Comparison of ENCODE assay signal across 19 mouse cellular contexts in the genomic region with DNA sequence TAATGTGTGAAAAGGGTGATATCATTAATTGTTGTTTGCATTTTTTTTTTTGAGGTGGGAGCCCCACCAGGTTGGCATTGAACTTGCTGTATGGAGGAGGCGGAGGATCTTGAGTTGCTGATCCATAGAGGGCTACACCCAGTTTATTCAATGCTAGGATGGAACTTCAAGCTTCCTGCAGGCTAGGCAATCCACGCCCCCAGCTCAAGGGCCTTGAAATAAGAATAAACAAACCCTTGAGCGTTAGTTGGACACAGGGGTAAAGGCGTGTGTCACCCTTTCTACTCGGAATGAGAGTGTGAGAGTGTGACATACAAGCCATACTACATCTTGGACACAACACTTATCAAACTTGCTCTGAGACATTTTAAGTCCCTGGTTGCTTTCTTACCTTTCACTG. TPM values are rescaled to one million over a fixed set of nuclear protein-coding genes. Genes with fewer than 3 reads are reported as not detected.
DNase-seq lines count a peak whose midpoint lies in the region; ATAC-seq and TF ChIP-seq lines count a peak whose summit lies in the region.
"Had no signal": no experiment of that assay in that cellular context is flagged by ENCODE, and none has a peak within 500 bp of the region (broad histone marks: within the 10 kb centered on the region; RNA-seq: fewer than 3 reads in every experiment).

No protein-coding gene starts in this region.

- no peak for TF ChIP-seq CTCF in layer of hippocampus, adult 2 months (conservative IDR thresholded peaks at IDR 0.05)
- no peak for TF ChIP-seq CTCF in MEL (IDR thresholded peaks at IDR 0.05 in 2 of 3, conservative IDR thresholded peaks at IDR 0.05 in 1 of 3; ENCODE audit: control insufficient read depth in 1 of 3, insufficient read depth in 1 of 3, low read depth in 2 of 3, low read length in 3 of 3, poor library complexity in 1 of 3, severe bottlenecking in 1 of 3)

- H3K27me3 ChIP-seq in MEL (ENCODE audit: control insufficient read depth in 1 of 2, insufficient read depth in 2 of 2, low read length in 2 of 2) = no peaks in the 10 kb centered on the region
- H3K27me3 ChIP-seq in liver, embryonic 15.5 days = no peaks in the 10 kb centered on the region
- H3K27me3 ChIP-seq: forebrain, embryonic 12.5 days had no signal

- WGBS in liver, embryonic 15.5 days (ENCODE audit: insufficient replicate concordance) = 62% methylated on average over 5 of the region's 5 CpGs

- peaks cover 0 to 8% of the 10 kb centered on the region in 2 experiments for H3K36me3 ChIP-seq in MEL (ENCODE audit: control insufficient read depth in 1 of 2, insufficient read depth in 2 of 2, low read length in 2 of 2)
- H3K36me3 ChIP-seq in liver, embryonic 15.5 days (replicated peaks) = no peaks in the 10 kb centered on the region
- H3K36me3 ChIP-seq: forebrain, embryonic 12.5 days; heart, embryonic 10.5 days had no signal

- H3K27ac ChIP-seq in layer of hippocampus, adult 2 months = no peak overlapping the region
- H3K27ac ChIP-seq in MEL (ENCODE audit: control insufficient read depth, low read depth, low read length) = no peak overlapping the region
- H3K27ac ChIP-seq in liver, embryonic 15.5 days (replicated peaks) = peak overlapping the region; percentile 20; the same call in 1 of the 2 replicates
- H3K27ac ChIP-seq: forebrain, embryonic 12.5 days; heart, embryonic 10.5 days had no signal

- TF ChIP-seq EP300 in MEL (IDR thresholded peaks at IDR 0.05; ENCODE audit: low read depth in 1 of 2, low read length in 2 of 2) = no peak

- no peak overlapping the region for H3K9ac ChIP-seq in MEL (ENCODE audit: control insufficient read depth, low read depth, low read length, poor library complexity, severe bottlenecking)
- H3K9ac ChIP-seq in liver, embryonic 15.5 days = no peak overlapping the region
- H3K9ac ChIP-seq: forebrain, embryonic 12.5 days had no signal

- peak overlapping the region; percentile 9; the same call in 1 of the 2 replicates for H3K4me3 ChIP-seq in layer of hippocampus, adult 2 months
- H3K4me3 ChIP-seq in MEL (ENCODE audit: control insufficient read depth in 1 of 2, insufficient read depth in 1 of 2, low read depth in 2 of 2, low read length in 2 of 2) = no peak overlapping the region
- no peak overlapping the region for H3K4me3 ChIP-seq in liver, embryonic 15.5 days (replicated peaks)
- H3K4me3 ChIP-seq: forebrain, embryonic 12.5 days had no signal

- no peak for ATAC-seq in liver, embryonic 15.5 days (ENCODE audit: insufficient read depth)

- TF ChIP-seq POLR2A in MEL (IDR thresholded peaks at IDR 0.05; ENCODE audit: control insufficient read depth in 1 of 2, insufficient read depth in 1 of 2, low read depth in 1 of 2, low read length in 2 of 2, poor library complexity in 1 of 2) = no peak

- no peaks in the 10 kb centered on the region for H3K9me3 ChIP-seq in MEL (replicated peaks; ENCODE audit: insufficient read depth, low read length)
- H3K9me3 ChIP-seq in liver, embryonic 15.5 days (replicated peaks) = no peaks in the 10 kb centered on the region
- H3K9me3 ChIP-seq: forebrain, embryonic 12.5 days; heart, embryonic 10.5 days had no signal

- H3K4me2 ChIP-seq in liver, embryonic 15.5 days = no peak overlapping the region; the same call in 1 of the 2 replicates
- H3K4me2 ChIP-seq: forebrain, embryonic 12.5 days had no signal

- H3K79me2 ChIP-seq in MEL (ENCODE audit: control insufficient read depth, insufficient read depth, low read length, poor library complexity) = peaks cover 16% of the 10 kb centered on the region

- peaks cover 0 to 8% of the 10 kb centered on the region in 2 experiments; a peak in 1 of 4 replicates for H3K4me1 ChIP-seq in MEL (ENCODE audit: control insufficient read depth in 1 of 2, insufficient read depth in 2 of 2, low read length in 2 of 2)
- H3K4me1 ChIP-seq in liver, embryonic 15.5 days (replicated peaks) = peaks cover 36% of the 10 kb centered on the region

- TF ChIP-seq RAD21 in MEL (IDR thresholded peaks at IDR 0.05; ENCODE audit: low read depth, low read length) = no peak

- no peak for DNase-seq in layer of hippocampus, adult 2 months (ENCODE audit: low spot score in 2 of 2)
- DNase-seq in layer of hippocampus, postnatal 36 days = no peak
- DNase-seq in MEL (ENCODE audit: low read depth, low spot score) = peak; percentile 14
- DNase-seq in lung, postnatal 36 days = peak; percentile 76
- DNase-seq in right cerebral cortex, postnatal 4 days = no peak
- DNase-seq in T-cell, adult 2 months (ENCODE audit: low spot score) = no peak
- DNase-seq in adrenal gland, postnatal 4 days (ENCODE audit: low spot score in 2 of 2) = no peak
- DNase-seq: heart, postnatal 4 days; kidney, postnatal 14 days; left cerebral cortex, postnatal 4 days had no signal

TF ChIP-seq in MEL, 35 proteins besides CTCF, POLR2A, EP300 and RAD21:
- TF ChIP-seq CHD2 (IDR thresholded peaks at IDR 0.05; ENCODE audit: low read length) = no peak
- TF ChIP-seq ZNF384 (IDR thresholded peaks at IDR 0.05; ENCODE audit: low read depth, low read length) = no peak
- no peak for TF ChIP-seq NRF1 (IDR thresholded peaks at IDR 0.05; ENCODE audit: insufficient read depth, low read depth, low read length, poor library complexity, severe bottlenecking)
- TF ChIP-seq USF2 (IDR thresholded peaks at IDR 0.05; ENCODE audit: borderline replicate concordance in 1 of 2, insufficient read depth in 1 of 2, low read depth in 1 of 2, low read length in 2 of 2) = no peak
- TF ChIP-seq JUND (IDR thresholded peaks at IDR 0.05; ENCODE audit: low read depth, low read length) = no peak
- TF ChIP-seq ELF1 (IDR thresholded peaks at IDR 0.05; ENCODE audit: low read depth, low read length) = no peak
- no peak for TF ChIP-seq CHD1 (IDR thresholded peaks at IDR 0.05; ENCODE audit: low read depth, low read length)
- TF ChIP-seq E2F4 (IDR thresholded peaks at IDR 0.05; ENCODE audit: borderline replicate concordance, low read depth, low read length) = no peak
- TF ChIP-seq TBP (IDR thresholded peaks at IDR 0.05; ENCODE audit: low read depth, low read length) = no peak
- no peak for TF ChIP-seq MYB (IDR thresholded peaks at IDR 0.05; ENCODE audit: low read depth, low read length)
- TF ChIP-seq SMC3 (IDR thresholded peaks at IDR 0.05; ENCODE audit: low read depth, low read length) = no peak
- TF ChIP-seq NELFE (IDR thresholded peaks at IDR 0.05; ENCODE audit: low read depth, low read length) = no peak
- no peak for TF ChIP-seq POLR2AphosphoS5 (IDR thresholded peaks at IDR 0.05; ENCODE audit: borderline replicate concordance, low read depth, low read length)

RNA-seq across cellular contexts. Expression of a gene that starts 2.0 kb away (rescaled TPM):
- total RNA-seq in layer of hippocampus, adult 2 months (2021) = 100 to 1,000 TPM; 141 to 143 TPM
- total RNA-seq in layer of hippocampus, postnatal 36 days (2021) = 100 to 1,000 TPM; 140 to 159 TPM
- 10.7 and 11.1 TPM in 2 replicates for total RNA-seq in MEL (2012; rRNA removed)
- polyA plus RNA-seq in MEL (2012; ENCODE audit: insufficient read depth in 1 of 2, insufficient read length in 2 of 2, low read depth in 1 of 2, low replicate concordance in 2 of 2, missing spikeins in 1 of 2) = 10 to 100 TPM in 1 of 2 experiments, not detected in 1; 13.1 TPM
- 4.1 and 4.6 TPM in 2 replicates for polyA plus RNA-seq in liver, embryonic 15.5 days (2015; fragmentation: Nextera tagmentation; extraction: Ambion mirVana)
- total RNA-seq in adrenal gland, postnatal 4 days (2021) = 10 to 100 TPM; 15.5 to 16.4 TPM

RNA-seq across cellular contexts. Expression of a gene that starts 22.1 kb away (rescaled TPM):
- total RNA-seq in layer of hippocampus, adult 2 months (2021) = not detected
- total RNA-seq in layer of hippocampus, postnatal 36 days (2021) = not detected
- total RNA-seq in MEL (2012; rRNA removed) = not detected in 2 replicates
- polyA plus RNA-seq in MEL (2012; ENCODE audit: insufficient read depth in 1 of 2, insufficient read length in 2 of 2, low read depth in 1 of 2, low replicate concordance in 2 of 2, missing spikeins in 1 of 2) = not detected
- not detected in 2 replicates for polyA plus RNA-seq in liver, embryonic 15.5 days (2015; fragmentation: Nextera tagmentation; extraction: Ambion mirVana)
- not detected for total RNA-seq in adrenal gland, postnatal 4 days (2021)
- total RNA-seq: common myeloid progenitor, adult 5-6 weeks; gastrocnemius, adult 18-20 months; heart, postnatal 4 days; layer of hippocampus, postnatal 10 days; left cerebral cortex, postnatal 4 days; neutrophil, adult 5-6 weeks had no signal
- polyA plus RNA-seq: C2C12; embryonic facial prominence, embryonic 14.5 days; forebrain, embryonic 12.5 days; heart, embryonic 10.5 days had no signal

RNA-seq across cellular contexts. Expression of a gene that starts 31.5 kb away (rescaled TPM):
- total RNA-seq in layer of hippocampus, adult 2 months (2021) = 10 to 100 TPM; 16.2 to 16.9 TPM
- 10 to 100 TPM; 17.4 to 18.0 TPM for total RNA-seq in layer of hippocampus, postnatal 36 days (2021)
- not detected in 2 replicates for total RNA-seq in MEL (2012; rRNA removed)
- not detected for polyA plus RNA-seq in MEL (2012; ENCODE audit: insufficient read depth in 1 of 2, insufficient read length in 2 of 2, low read depth in 1 of 2, low replicate concordance in 2 of 2, missing spikeins in 1 of 2)
- polyA plus RNA-seq in liver, embryonic 15.5 days (2015; fragmentation: Nextera tagmentation; extraction: Ambion mirVana) = 42.5 and 44.7 TPM in 2 replicates
- total RNA-seq in adrenal gland, postnatal 4 days (2021) = 10 to 100 TPM in 1 of 2 experiments, 1 to 10 TPM in 1; 6.1 to 30.4 TPM
- total RNA-seq: common myeloid progenitor, adult 5-6 weeks; neutrophil, adult 5-6 weeks had no signal
- polyA plus RNA-seq: C2C12 had no signal

Comparison
In these comparisons a context has a peak if more than half of its experiments do, and no peak if none do; other contexts are left out.
1. DNase-seq: peak in MEL (single experiment) and lung, postnatal 36 days (single experiment); none in layer of hippocampus, adult 2 months (0 of 2), layer of hippocampus, postnatal 36 days (0 of 2), right cerebral cortex, postnatal 4 days (single experiment), T-cell, adult 2 months (single experiment) and adrenal gland, postnatal 4 days (0 of 2).
2. RNA of a gene that starts 2.0 kb away (total RNA-seq): 140 to 159 TPM in layer of hippocampus, postnatal 36 days and 141 to 143 TPM in layer of hippocampus, adult 2 months; 15.5 to 16.4 TPM in adrenal gland, postnatal 4 days and 10.7 to 11.1 TPM in MEL; every median in the first group is over 4 times any median in the second.